Mouse (Mus musculus): ENCODE measurements around the gene Gm21170. TPM values are rescaled to one million over a fixed set of nuclear protein-coding genes. Genes with fewer than 3 reads are reported as not detected.
"Not testable (repeated sequence)": the region's sequence is repeated elsewhere in the genome, so short reads cannot be mapped to it uniquely, and the experiment has no call there.

Gm21170 gene
- polyA plus RNA-seq (2014; fragmentation: Nextera tagmentation; extraction: Ambion mirVana) = not detected in 2 replicates

DNA sequence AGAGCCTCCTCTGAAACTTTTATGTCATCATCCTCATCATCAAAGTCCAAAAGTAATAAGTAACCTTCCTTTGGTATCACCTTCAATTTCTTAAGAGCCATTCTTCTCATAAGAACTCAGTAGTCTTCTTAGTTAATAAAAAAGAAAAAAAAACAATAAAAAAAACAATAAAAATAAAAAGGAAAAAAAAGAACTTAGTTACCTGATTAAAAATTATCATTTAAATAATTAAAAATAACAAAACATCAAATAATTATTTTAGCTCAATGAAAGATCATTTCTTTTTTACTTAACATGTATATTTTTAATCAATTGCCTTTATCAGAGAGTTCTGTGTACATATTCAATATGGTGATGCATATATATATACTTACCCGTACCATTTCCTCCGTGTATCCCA, at the start of gene Gm21170:
TSS of gene Gm21170 (minus strand) at position 101 of the 400 bp plus-strand sequence.
- no CpG with 5 or more reads among the region's 2 CpGs for WGBS
- H3K9ac ChIP-seq (ENCODE audit: low read depth, low read length); H3K9me3 ChIP-seq (ENCODE audit: control insufficient read depth, low read length); H3K4me3 ChIP-seq (ENCODE audit: low read depth, low read length); H3K36me3 ChIP-seq (ENCODE audit: control insufficient read depth, insufficient read depth, low read length); ATAC-seq (ENCODE audit: low FRiP score); H3K4me2 ChIP-seq (replicated peaks; ENCODE audit: low read depth, low read length); H3K4me1 ChIP-seq (replicated peaks; ENCODE audit: control insufficient read depth, insufficient read depth, low read length); DNase-seq (ENCODE audit: low spot score); H3K27ac ChIP-seq (ENCODE audit: low read depth, low read length); H3K27me3 ChIP-seq (ENCODE audit: control insufficient read depth, insufficient read depth, low read length): not testable (repeated sequence)

Other genes with a start within 250 kb of the Gm21170 start
- not detected in 2 replicates for gene Gm21256, start 240.1 kb downstream of the Gm21170 start, polyA plus RNA-seq (2014; fragmentation: Nextera tagmentation; extraction: Ambion mirVana)